Mouse (Mus musculus) embryonic fibroblast, embryonic 13.5 days (primary cell): ENCODE measurements around the gene Cep95.

Experiments
- CTCF ChIP-seq: IDR thresholded peaks from 2 replicates; pipeline ENCODE4 v1.5.1; 2011; ENCODE audit warnings: mild to moderate bottlenecking, control low read depth, low read length, moderate library complexity, borderline replicate concordance; ENCODE audit not compliant: insufficient read depth
- POLR2A ChIP-seq: IDR thresholded peaks from 2 replicates; pipeline ENCODE4 v1.6.1; 2011; ENCODE audit warnings: low read depth, mild to moderate bottlenecking, control low read depth, low read length, moderate library complexity

DNA sequence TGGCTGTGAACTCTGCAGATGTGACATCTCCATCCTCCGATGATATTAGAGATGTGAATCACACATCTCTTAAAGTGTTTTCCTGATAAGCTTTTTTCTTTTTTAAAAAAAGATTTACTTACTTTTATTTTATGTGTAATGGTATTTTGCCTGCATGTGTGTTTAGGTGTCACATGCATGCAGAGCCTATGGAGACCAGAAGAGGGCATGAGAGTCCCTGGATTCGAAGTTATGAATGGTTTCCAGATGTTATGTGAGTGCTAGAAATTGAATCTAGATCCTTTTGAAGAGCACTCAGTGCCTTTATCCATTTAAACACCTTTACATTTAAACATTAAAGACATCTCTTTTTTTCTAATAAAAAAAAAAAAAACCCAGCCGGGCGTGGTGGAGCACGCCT, 44.1 kb upstream of the Cep95 start:
- TF ChIP-seq CTCF (no peak), POLR2A (no peak)
